Mouse (Mus musculus) heart, embryonic 15.5 days (tissue): ENCODE results near the gene Emc3. TPM values are rescaled to one million over a fixed set of nuclear protein-coding genes. Genes with fewer than 3 reads are reported as not detected.
A peak's percentile ranks its signal among the peaks of the same experiment; 100 is the strongest.

Experiments
- ATAC-seq: fragments of 200-750 bp; cut with Nextera tagmentation; replicated peaks from 2 replicates; pipeline ENCODE4 v1.8.0; 2017; ENCODE audit warnings: low read depth, moderate TSS enrichment; ENCODE audit not compliant: insufficient number of reproducible peaks, insufficient read depth, low FRiP score
- H3K27ac ChIP-seq: fragments of 300-500 bp; sonication (generic); 2 replicates; pipeline ENCODE4 v1.5.1; 2015; ENCODE audit warnings: mild to moderate bottlenecking, inconsistent platforms
- H3K27me3 ChIP-seq: fragments of 300-500 bp; sonication (generic); 2 replicates; pipeline ENCODE4 v1.6.1; 2015; ENCODE audit warnings: inconsistent platforms
- H3K36me3 ChIP-seq: fragments of 300-500 bp; sonication (generic); 2 replicates; pipeline ENCODE4 v1.6.1; 2015; ENCODE audit warnings: mild to moderate bottlenecking, inconsistent platforms
- H3K4me1 ChIP-seq: fragments of 300-500 bp; sonication (generic); replicated peaks from 2 replicates; pipeline ENCODE4 v1.6.1; 2015; ENCODE audit warnings: inconsistent platforms
- H3K4me2 ChIP-seq: fragments of 300-500 bp; sonication (generic); 2 replicates; pipeline ENCODE4 v1.6.1; 2015; ENCODE audit warnings: inconsistent platforms, mild to moderate bottlenecking, moderate library complexity
- H3K4me3 ChIP-seq: fragments of 300-500 bp; sonication (generic); 2 replicates; pipeline ENCODE4 v1.5.1; 2015; ENCODE audit warnings: mild to moderate bottlenecking, inconsistent platforms
- H3K9ac ChIP-seq: fragments of 300-500 bp; sonication (generic); 2 replicates; pipeline ENCODE4 v1.6.1; 2015; ENCODE audit warnings: mild to moderate bottlenecking, inconsistent platforms
- H3K9me3 ChIP-seq: fragments of 300-500 bp; sonication (generic); replicated peaks from 2 replicates; pipeline ENCODE4 v1.6.1; 2016; ENCODE audit warnings: inconsistent platforms
- WGBS: fragments of 180-500 bp; shearing (Covaris S2); methylation state at CpG from one replicate; pipeline ENCODE4 v1.1.7; 2015; ENCODE audit warnings: mixed read lengths; 5-methylcytosine and 5-hydroxymethylcytosine counted together
- polyA plus RNA-seq: library from polyadenylated mRNA; unstranded; fragments of >200 nt; fragmentation: Nextera tagmentation; extraction: Ambion mirVana; gene quantifications from 2 replicates; pipeline ENCODE4 v1.2.1, GENCODE M21; 2015

Gene Emc3
- polyA plus RNA-seq, 1 experiment from 2014 or later, result 84.7 TPM

DNA sequence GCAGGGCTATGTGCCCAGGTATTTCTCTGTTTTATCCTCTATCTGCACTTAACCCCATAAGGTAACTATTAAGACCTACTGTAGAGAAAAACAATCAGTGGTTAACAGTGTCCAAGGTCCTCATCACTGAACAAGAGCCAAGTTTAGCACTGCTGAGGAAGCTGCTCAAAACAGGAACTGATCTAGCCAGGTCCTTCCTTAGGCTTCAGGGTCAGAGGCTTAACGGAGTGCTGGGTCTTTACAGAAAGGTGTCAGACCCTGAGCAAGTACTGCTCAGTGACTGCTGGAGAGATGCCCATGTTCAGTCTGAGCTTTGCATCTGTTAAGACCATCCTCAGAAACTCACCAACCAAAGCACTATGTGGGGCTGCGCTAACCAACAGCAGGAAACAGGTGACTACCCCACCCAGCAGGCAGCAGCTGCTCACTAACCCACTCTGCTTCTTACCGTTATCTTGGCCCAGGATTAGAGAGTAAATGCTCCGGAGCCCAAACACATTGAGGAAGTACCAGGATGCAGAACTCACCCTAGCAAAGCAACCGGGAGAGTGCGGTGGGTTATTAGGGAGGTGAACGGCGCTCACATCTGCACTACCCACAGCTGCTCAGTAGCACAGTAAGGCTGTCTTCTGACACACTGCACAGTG, 13.9 kb downstream of the Emc3 start:
- Histone ChIP-seq H3K9me3 (no peaks in the 10 kb centered on the region), H3K4me2 (no peak overlapping the region), H3K27me3 (no peaks in the 10 kb centered on the region), H3K36me3 (peaks cover 95% of the 10 kb centered on the region), H3K4me3 (no peak overlapping the region), H3K27ac (no peak overlapping the region), H3K4me1 (no peaks in the 10 kb centered on the region), H3K9ac (no peak overlapping the region)
- no peak; the same call in 1 of the 2 replicates for ATAC-seq
- WGBS, result 80% methylated on average over 8 of the region's 8 CpGs

DNA sequence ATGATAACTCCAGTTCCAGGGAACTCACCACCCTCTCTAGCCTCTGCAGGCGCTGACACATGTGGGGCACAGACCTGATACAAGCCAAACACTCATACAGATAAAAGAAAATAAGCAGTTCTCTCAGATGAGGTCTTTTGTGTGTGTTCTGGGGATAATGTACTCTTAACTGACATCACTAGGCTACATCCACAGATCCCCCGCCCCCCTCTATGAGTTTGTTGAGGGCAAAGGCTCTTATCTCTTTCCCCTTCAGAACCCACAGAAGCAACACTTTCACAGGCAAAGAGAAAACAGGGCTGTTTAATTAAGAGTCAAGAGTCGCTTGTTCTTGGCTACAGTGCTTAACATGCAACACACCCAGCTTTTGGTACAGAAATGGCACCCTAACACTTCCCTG, 16.9 kb downstream of the Emc3 start:
- H3K27ac ChIP-seq, result no peak overlapping the region
- H3K4me1 ChIP-seq, result no peaks in the 10 kb centered on the region
- H3K27me3 ChIP-seq, result no peaks in the 10 kb centered on the region
- H3K9me3 ChIP-seq, result no peaks in the 10 kb centered on the region
- H3K9ac ChIP-seq, result no peak overlapping the region
- H3K4me3 ChIP-seq, result no peak overlapping the region
- ATAC-seq, result no peak
- H3K36me3 ChIP-seq, result peaks cover 69% of the 10 kb centered on the region
- WGBS, result 97% methylated on average over 3 of the region's 3 CpGs
- no peak overlapping the region for H3K4me2 ChIP-seq

DNA sequence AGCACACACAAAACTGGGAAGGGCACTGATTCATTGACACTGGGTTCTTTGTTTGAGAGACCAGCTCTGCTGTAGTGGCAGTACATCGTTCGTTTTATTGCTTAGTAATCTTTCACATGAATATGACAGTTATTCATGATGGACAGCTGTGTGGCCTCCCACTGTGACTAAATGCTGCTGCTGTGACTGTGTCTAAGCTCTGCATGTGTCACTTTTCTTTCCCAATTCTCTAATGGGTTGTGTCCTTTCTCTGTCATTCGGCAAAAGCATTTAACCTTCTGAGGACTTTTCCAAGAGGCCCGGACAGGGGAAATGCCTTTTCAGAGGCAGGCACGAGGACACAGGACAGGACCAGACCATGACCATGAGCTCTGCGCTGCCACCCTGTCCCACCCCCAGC, 17.5 kb downstream of the Emc3 start:
- no peak for ATAC-seq
- Histone ChIP-seq H3K4me1 (no peaks in the 10 kb centered on the region), H3K9me3 (no peaks in the 10 kb centered on the region), H3K36me3 (peaks cover 62% of the 10 kb centered on the region), H3K27ac (no peak overlapping the region), H3K9ac (no peak overlapping the region), H3K4me2 (no peak overlapping the region), H3K4me3 (no peak overlapping the region), H3K27me3 (no peaks in the 10 kb centered on the region)
- WGBS, result 93% methylated on average over 6 of the region's 6 CpGs

DNA sequence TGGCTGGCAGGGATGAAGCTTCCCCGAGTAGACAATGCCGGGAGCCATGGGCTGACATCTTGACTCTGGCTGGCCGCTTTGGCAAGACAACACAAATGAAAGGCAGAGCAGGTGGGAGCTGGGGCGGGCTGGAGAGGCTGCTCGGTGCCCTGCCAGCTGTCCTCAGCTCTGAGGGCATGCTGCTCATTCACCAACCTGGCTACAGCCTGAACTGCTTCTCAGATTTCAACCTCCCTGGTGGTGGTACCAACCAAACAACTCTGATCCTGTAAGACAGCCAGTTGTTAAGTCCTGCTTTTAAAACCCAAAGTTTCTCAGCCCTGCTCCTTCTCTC, 22.5 kb downstream of the Emc3 start:
- Histone ChIP-seq H3K4me1 (peaks cover 6% of the 10 kb centered on the region; the same call in 1 of the 2 replicates), H3K27ac (no peak overlapping the region), H3K36me3 (peaks cover 12% of the 10 kb centered on the region), H3K9ac (no peak overlapping the region), H3K9me3 (no peaks in the 10 kb centered on the region), H3K4me2 (no peak overlapping the region), H3K4me3 (no peak overlapping the region), H3K27me3 (no peaks in the 10 kb centered on the region)
- 54% methylated on average over 5 of the region's 5 CpGs for WGBS
- ATAC-seq, result no peak

DNA sequence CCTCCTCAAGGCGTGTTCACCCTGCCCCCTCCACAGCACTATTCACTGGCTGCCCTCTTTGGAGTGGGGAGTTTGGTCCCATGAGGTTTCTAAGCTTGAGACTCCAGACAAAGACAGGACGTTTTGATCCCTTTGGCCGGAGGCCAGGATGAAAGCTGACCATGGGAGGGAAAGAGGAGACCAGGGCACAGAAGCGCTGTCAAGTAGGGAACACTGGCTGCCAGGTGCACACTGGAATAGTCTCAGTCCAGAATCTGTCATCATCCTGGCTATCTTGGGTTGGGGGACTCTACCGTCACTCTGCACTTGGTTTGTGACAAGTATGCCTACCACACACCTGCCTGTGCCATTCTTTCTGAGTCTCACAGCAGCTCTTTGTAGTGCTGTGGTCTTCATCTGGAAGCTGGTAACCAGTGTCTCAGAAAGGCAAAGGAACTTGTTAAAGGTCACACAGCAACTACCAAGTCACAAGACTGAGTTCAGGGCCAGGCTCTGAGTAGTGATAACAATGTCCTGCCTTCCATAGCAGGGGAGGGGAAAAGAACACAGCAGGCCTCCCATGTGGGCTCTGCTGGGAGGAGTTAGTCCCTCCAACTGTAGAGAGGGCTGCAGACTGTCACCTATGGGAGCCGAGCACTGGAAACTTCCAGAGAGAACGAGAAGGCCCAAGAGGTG, 23.0 kb downstream of the Emc3 start:
- H3K4me1 ChIP-seq, result peaks cover 6% of the 10 kb centered on the region; the same call in 1 of the 2 replicates
- H3K9me3 ChIP-seq, result no peaks in the 10 kb centered on the region
- H3K27me3 ChIP-seq, result no peaks in the 10 kb centered on the region
- H3K4me2 ChIP-seq, result no peak overlapping the region
- no peak overlapping the region for H3K4me3 ChIP-seq
- 40% methylated on average over 7 of the region's 7 CpGs for WGBS
- no peak for ATAC-seq
- no peak overlapping the region for H3K27ac ChIP-seq
- no peak overlapping the region for H3K9ac ChIP-seq
- peaks cover 7% of the 10 kb centered on the region; the same call in 1 of the 2 replicates for H3K36me3 ChIP-seq

DNA sequence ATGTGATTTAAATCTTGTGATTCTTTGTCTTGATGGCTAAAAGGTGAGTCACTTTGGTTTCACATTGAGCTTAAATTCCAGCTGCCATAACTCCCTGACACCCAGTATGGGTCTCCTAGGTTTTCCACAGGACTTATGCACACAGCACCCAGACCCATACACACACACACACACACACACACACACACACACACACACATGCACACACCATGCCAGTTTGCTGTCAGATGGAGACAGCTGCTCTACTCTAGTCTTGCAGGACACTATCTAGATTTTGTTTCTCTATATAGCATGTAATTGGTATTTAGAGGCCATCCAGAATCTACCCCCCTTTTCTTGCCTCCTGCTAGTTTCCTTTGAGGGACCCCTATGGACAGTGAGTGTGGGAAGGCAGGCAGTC, 24.3 kb downstream of the Emc3 start:
- Histone ChIP-seq H3K4me3 (no peak overlapping the region), H3K9ac (no peak overlapping the region), H3K36me3 (no peaks in the 10 kb centered on the region), H3K9me3 (no peaks in the 10 kb centered on the region), H3K27ac (no peak overlapping the region), H3K4me2 (no peak overlapping the region), H3K27me3 (peaks cover 8% of the 10 kb centered on the region), H3K4me1 (peaks cover 6% of the 10 kb centered on the region; the same call in 1 of the 2 replicates)
- ATAC-seq, result no peak

DNA sequence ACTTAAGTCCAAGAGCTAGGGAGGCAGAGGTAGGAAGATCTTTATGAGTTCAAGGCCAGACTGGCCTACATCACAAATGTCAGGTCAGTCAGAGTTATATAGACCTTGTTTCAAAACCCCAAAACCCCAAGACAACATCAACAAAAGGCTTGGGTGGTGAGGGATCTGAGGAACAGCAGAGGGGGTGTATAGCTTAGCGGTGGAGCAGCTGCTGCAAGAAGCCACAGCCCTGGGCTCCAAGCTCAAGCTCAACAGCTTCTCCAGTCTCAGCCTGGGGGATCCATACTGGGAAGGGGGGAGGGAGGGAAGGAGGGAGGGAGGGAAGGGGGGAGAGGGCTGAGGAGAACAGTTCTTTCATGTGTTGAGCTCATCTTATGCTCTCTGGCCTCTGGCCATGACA, 25.8 kb downstream of the Emc3 start:
- Histone ChIP-seq H3K4me1 (peaks cover 11% of the 10 kb centered on the region; the same call in 1 of the 2 replicates), H3K36me3 (no peaks in the 10 kb centered on the region), H3K27me3 (peaks cover 23% of the 10 kb centered on the region), H3K9me3 (no peaks in the 10 kb centered on the region), H3K4me3 (no peak overlapping the region), H3K4me2 (no peak overlapping the region), H3K27ac (no peak overlapping the region), H3K9ac (no peak overlapping the region)
- WGBS, result 71% methylated on average over 1 of the region's 1 CpGs
- ATAC-seq, result no peak

DNA sequence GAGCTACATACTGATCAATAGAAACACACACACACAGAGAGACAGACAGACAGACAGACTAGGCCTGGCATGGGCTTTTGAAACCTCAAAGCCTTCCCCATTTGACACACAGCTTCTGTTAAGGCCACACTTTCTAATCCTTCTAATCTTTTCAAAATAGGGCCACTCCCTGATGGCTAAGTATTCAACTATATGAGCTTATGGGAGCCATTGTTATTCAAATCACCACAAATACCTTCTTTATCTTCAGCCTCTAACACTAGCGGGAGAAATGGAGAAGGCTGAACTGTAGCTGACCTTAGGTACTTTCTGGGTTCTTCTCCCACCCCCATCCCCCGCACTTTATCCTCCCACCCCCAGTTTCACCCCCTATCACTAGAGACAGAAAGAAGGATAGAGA, 28.7 kb downstream of the Emc3 start:
- Histone ChIP-seq H3K4me1 (peaks cover 5% of the 10 kb centered on the region; the same call in 1 of the 2 replicates), H3K9ac (no peak overlapping the region), H3K4me3 (no peak overlapping the region), H3K4me2 (no peak overlapping the region), H3K9me3 (no peaks in the 10 kb centered on the region), H3K27me3 (peaks cover 31% of the 10 kb centered on the region), H3K36me3 (no peaks in the 10 kb centered on the region), H3K27ac (no peak overlapping the region)
- 70% methylated on average over 2 of the region's 2 CpGs for WGBS
- ATAC-seq, result no peak

DNA sequence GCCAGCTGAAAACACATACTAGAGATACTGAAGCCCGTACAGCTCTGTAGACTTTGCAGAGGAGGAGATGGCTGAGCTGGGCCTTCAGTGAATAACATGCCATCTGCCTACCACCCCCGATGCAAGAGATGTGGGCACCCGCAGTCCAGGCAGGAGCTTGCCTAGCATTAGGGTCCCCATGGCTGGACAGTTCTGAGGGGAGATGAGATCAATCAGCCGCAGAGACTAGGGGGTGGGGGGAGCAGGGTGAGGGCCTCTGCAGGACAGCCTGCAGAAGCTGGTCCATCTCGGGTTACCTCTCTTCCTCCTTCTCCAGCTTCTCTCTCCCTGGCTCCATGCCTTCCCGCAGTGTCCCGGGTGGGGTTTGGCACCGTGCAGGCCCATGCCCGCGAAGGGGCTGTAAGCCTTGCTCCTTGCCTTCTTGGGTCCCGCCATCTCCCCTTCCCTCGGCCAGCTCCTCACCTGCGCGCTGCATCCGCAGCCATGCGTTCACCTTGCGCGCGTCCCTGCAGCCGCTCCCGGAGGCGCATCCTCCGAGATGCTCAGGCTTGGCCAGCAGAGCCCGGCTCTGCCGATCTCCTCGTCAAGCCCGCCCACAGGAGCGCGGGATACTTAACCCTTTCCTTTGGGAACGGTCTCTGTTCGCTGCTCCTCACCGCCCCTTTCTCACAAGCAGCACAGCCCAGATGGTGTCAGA, 29.9 kb downstream of the Emc3 start, which contains the start of gene Prrt3:
Gene Prrt3 (minus strand): TSS at position 544 of the 697 bp plus-strand sequence.
- Histone ChIP-seq H3K4me1 (peaks cover 5% of the 10 kb centered on the region; the same call in 1 of the 2 replicates), H3K4me2 (peak within 1 kb of the TSS; percentile 57), H3K27me3 (peaks cover 41% of the 10 kb centered on the region), H3K36me3 (no peaks in the 10 kb centered on the region), H3K4me3 (peak within 1 kb of the TSS; percentile 32), H3K9ac (no peak within 1 kb of the TSS), H3K27ac (no peak within 1 kb of the TSS), H3K9me3 (no peaks in the 10 kb centered on the region)
- 5% methylated on average over 32 of the region's 32 CpGs for WGBS
- ATAC-seq, result no peak

DNA sequence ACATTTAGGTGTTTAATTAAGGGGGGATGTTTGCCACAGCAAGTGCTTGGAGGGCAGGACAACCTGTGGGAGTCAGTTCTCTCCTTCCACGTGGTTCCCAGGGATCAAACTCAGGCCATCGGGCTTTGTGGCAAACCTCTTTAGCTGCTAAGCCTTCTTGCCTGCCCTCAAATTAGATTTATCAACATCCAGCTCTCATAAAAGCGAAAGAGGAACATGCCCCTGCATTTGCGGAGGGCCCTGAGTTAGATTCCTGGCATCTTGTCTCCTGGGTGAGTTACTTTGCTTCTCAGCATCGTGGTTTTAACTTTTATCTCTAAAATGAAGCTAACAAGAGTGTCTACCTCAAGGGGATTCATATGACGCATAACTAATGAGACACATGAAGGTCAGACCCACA, 32.1 kb downstream of the Emc3 start:
- H3K9me3 ChIP-seq, result no peaks in the 10 kb centered on the region
- 64% methylated on average over 6 of the region's 6 CpGs for WGBS
- H3K9ac ChIP-seq, result no peak overlapping the region
- H3K4me2 ChIP-seq, result no peak overlapping the region
- no peak for ATAC-seq
- peaks cover 61% of the 10 kb centered on the region for H3K27me3 ChIP-seq
- peaks cover 20% of the 10 kb centered on the region for H3K4me1 ChIP-seq
- H3K27ac ChIP-seq, result no peak overlapping the region
- no peaks in the 10 kb centered on the region for H3K36me3 ChIP-seq
- H3K4me3 ChIP-seq, result no peak overlapping the region

DNA sequence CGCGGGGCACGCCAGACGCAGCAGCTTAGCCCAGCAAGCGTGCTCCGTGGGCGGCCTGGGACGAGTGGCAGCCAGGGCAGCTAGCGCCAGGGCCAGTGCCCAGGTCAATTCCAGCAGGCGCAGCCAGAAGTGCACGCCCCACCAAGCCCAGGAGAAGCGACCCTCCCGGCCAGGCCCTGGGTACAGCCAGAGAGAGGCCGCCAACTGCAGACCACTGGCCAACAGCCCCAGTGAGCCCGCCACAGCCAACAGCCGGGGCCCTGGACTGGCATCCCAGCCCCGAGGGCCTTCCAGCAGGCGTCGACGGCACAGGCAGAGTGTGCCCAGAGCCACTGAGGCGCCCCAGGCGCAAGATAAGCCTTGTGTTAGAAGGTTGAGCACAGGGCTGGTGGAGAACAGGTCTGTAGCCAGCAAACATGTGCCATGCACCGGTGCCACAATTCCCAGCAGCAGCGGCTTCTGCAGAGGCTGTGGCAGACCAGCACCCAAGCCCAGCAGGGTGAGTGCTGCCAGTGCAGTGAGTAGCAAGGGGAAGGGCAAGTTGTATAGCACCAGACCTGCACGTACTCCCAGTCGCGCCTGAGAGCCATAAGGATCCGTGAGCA, 36.3 kb downstream of the Emc3 start:
- Histone ChIP-seq H3K27me3 (peaks cover 33% of the 10 kb centered on the region), H3K27ac (no peak overlapping the region), H3K9ac (peak overlapping the region; percentile 57), H3K4me1 (peaks cover 17% of the 10 kb centered on the region), H3K36me3 (peaks cover 10% of the 10 kb centered on the region; the same call in 1 of the 2 replicates), H3K4me2 (peak overlapping the region; percentile 81), H3K4me3 (peak overlapping the region; percentile 51), H3K9me3 (no peaks in the 10 kb centered on the region)
- 30% methylated on average over 28 of the region's 28 CpGs for WGBS
- ATAC-seq, result no peak
